ENCODE assay signal across 10 mouse cellular contexts in genomic region chr10:88604943-88605342, GRCm38 (mm10). TPM values are rescaled to one million over a fixed set of nuclear protein-coding genes. Genes with fewer than 3 reads are reported as not detected.
DNase-seq lines count a peak whose midpoint lies in the region; ATAC-seq and TF ChIP-seq lines count a peak whose summit lies in the region.
"Had no signal": no experiment of that assay in that cellular context is flagged by ENCODE, and none has a peak within 500 bp of the region (broad histone marks: within the 10 kb centered on the region; RNA-seq: fewer than 3 reads in every experiment).

Gene Mybpc1, minus strand, starts transcription at chr10:88605152.

- H3K36me3 ChIP-seq in heart, embryonic 11.5 days (ENCODE audit: control insufficient read depth, insufficient read depth, low read length): no peaks in the 10 kb centered on the region
- H3K36me3 ChIP-seq in ES-E14 (ENCODE audit: control insufficient read depth, insufficient read depth, low read length, poor library complexity, severe bottlenecking): no peaks in the 10 kb centered on the region
- H3K36me3 ChIP-seq in midbrain, embryonic 10.5 days: no peaks in the 10 kb centered on the region
- H3K36me3 ChIP-seq: stomach, embryonic 15.5 days had no signal

- H3K27me3 ChIP-seq in heart, embryonic 11.5 days (ENCODE audit: control insufficient read depth, insufficient read depth, low read length): no peaks in the 10 kb centered on the region
- no peaks in the 10 kb centered on the region; the same call in 1 of the 2 replicates for H3K27me3 ChIP-seq in midbrain, embryonic 10.5 days (ENCODE audit: low read depth, poor library complexity, severe bottlenecking)
- H3K27me3 ChIP-seq: stomach, embryonic 15.5 days had no signal

- no peak within 1 kb of the TSS for H3K27ac ChIP-seq in heart, embryonic 11.5 days (ENCODE audit: low read depth, low read length)
- no peak within 1 kb of the TSS for H3K27ac ChIP-seq in ES-E14 (ENCODE audit: insufficient read depth, low read depth, low read length, poor library complexity, severe bottlenecking)
- H3K27ac ChIP-seq in gastrocnemius, adult 2 months: peak within 1 kb of the TSS; percentile 85
- no peak within 1 kb of the TSS for H3K27ac ChIP-seq in midbrain, embryonic 10.5 days (replicated peaks)
- H3K27ac ChIP-seq: stomach, embryonic 15.5 days had no signal

- H3K9ac ChIP-seq in heart, embryonic 11.5 days (ENCODE audit: low read depth, low read length): no peak within 1 kb of the TSS
- no peak within 1 kb of the TSS for H3K9ac ChIP-seq in ES-E14 (ENCODE audit: insufficient read depth, low read depth, low read length, poor library complexity, severe bottlenecking)
- H3K9ac ChIP-seq: stomach, embryonic 15.5 days had no signal

- H3K9me3 ChIP-seq in heart, embryonic 11.5 days (replicated peaks; ENCODE audit: control insufficient read depth, low read length): no peaks in the 10 kb centered on the region
- H3K9me3 ChIP-seq in ES-E14 (ENCODE audit: control insufficient read depth, insufficient read depth, low read depth, low read length): no peaks in the 10 kb centered on the region
- H3K9me3 ChIP-seq in midbrain, embryonic 10.5 days (replicated peaks): no peaks in the 10 kb centered on the region
- H3K9me3 ChIP-seq: stomach, embryonic 15.5 days had no signal

- H3K4me3 ChIP-seq in heart, embryonic 11.5 days (ENCODE audit: low read depth, low read length): no peak within 1 kb of the TSS
- H3K4me3 ChIP-seq in ES-E14 (ENCODE audit: insufficient read depth in 1 of 2, low read depth in 1 of 2, low read length in 2 of 2, poor library complexity in 1 of 2, severe bottlenecking in 1 of 2): no peak within 1 kb of the TSS
- peak within 1 kb of the TSS; percentile 59 for H3K4me3 ChIP-seq in gastrocnemius, adult 2 months
- H3K4me3 ChIP-seq in midbrain, embryonic 10.5 days: no peak within 1 kb of the TSS
- H3K4me3 ChIP-seq: stomach, embryonic 15.5 days had no signal

- no peaks in the 10 kb centered on the region for H3K4me1 ChIP-seq in heart, embryonic 11.5 days (ENCODE audit: control insufficient read depth, insufficient read depth, low read length)
- no peaks in the 10 kb centered on the region for H3K4me1 ChIP-seq in ES-E14 (ENCODE audit: control insufficient read depth in 2 of 2, insufficient read depth in 2 of 2, low read length in 2 of 2, poor library complexity in 1 of 2)
- peaks cover 13% of the 10 kb centered on the region for H3K4me1 ChIP-seq in midbrain, embryonic 10.5 days
- H3K4me1 ChIP-seq: stomach, embryonic 15.5 days had no signal

- WGBS in heart, embryonic 11.5 days (ENCODE audit: insufficient replicate concordance): 35% methylated on average over 16 of the region's 16 CpGs
- 66% methylated on average over 16 of the region's 16 CpGs for WGBS in midbrain, embryonic 10.5 days

- in situ Hi-C loops in ES-E14 (cut with MboI; ENCODE audit: low sequenced_read_pairs in 2 of 2, unreplicated experiment in 2 of 2): no loop called here

- intact Hi-C loops in gastrocnemius, adult 2 months (cut with DNase I): loop anchor here (1.0 to 5.0 kb wide), 2 partner anchors 17 to 62 kb away; no protein-coding TSS in a partner anchor

- TF ChIP-seq CTCF in gastrocnemius, adult 2 months (IDR thresholded peaks at IDR 0.05): peak; percentile 10; the same call in 1 of the 2 replicates

- no peak for ATAC-seq in heart, embryonic 11.5 days (replicated peaks; ENCODE audit: insufficient number of reproducible peaks, low FRiP score, low TSS enrichment)
- ATAC-seq in CD4-positive, CD25-positive, alpha-beta regulatory T cell, adult 4 months: no peak

- DNase-seq in heart, adult 8-10 months (ENCODE audit: low spot score): no peak
- DNase-seq in ES-E14 (ENCODE audit: low read depth, low spot score): no peak
- peak; percentile 72 for DNase-seq in gastrocnemius, adult 2 months
- DNase-seq in midbrain, embryonic 10.5 days (ENCODE audit: low spot score): peak; percentile 14
- DNase-seq in spleen, postnatal 4 days (ENCODE audit: low spot score in 2 of 2): no peak
- DNase-seq in layer of hippocampus, postnatal 36 days: no peak

- H3K4me2 ChIP-seq in heart, embryonic 11.5 days: peak within 1 kb of the TSS; percentile 38
- H3K4me2 ChIP-seq: stomach, embryonic 15.5 days had no signal

TF ChIP-seq in ES-E14, 5 proteins besides CTCF, POLR2A, EP300 and RAD21:
- no peak for TF ChIP-seq CHD2 (IDR thresholded peaks at IDR 0.05; ENCODE audit: low read depth, low read length)
- no peak for TF ChIP-seq ZC3H11A (IDR thresholded peaks at IDR 0.05; ENCODE audit: borderline replicate concordance, low read depth, low read length)
- TF ChIP-seq ZNF384 (IDR thresholded peaks at IDR 0.05; ENCODE audit: low read depth, low read length): no peak
- TF ChIP-seq MAFK (IDR thresholded peaks at IDR 0.05; ENCODE audit: insufficient read depth, low read depth, low read length): 0 out of 2 replicates have a peak, but pooled peaks have one; percentile 13

RNA-seq across cellular contexts. Expression of gene Mybpc1, which starts in this region (rescaled TPM):
- 6.6 and 9.3 TPM in 2 replicates for polyA plus RNA-seq in heart, embryonic 11.5 days (2014; fragmentation: Nextera tagmentation; extraction: Ambion mirVana)
- total RNA-seq in heart, adult 8-10 months (2022): under 1 TPM; 0.31 to 0.72 (median 0.56) TPM
- total RNA-seq in ES-E14 (2012; rRNA removed): 0.69 and 1.7 TPM in 2 replicates
- total RNA-seq in gastrocnemius, adult 2 months (2021): 1,000 to 10,000 TPM in 1 of 2 experiments, 100 to 1,000 TPM in 1; 749 to 2,272 TPM
- 1.0 and 1.6 TPM in 2 replicates for polyA plus RNA-seq in midbrain, embryonic 10.5 days (2016; fragmentation: Nextera tagmentation; extraction: Ambion mirVana)
- not detected for polyA plus RNA-seq in CD4-positive, CD25-positive, alpha-beta regulatory T cell, adult 4 months (2017; shearing (Covaris generic))
- total RNA-seq in layer of hippocampus, postnatal 36 days (2021): 1 to 10 TPM; 1.0 to 1.5 TPM
- total RNA-seq: megakaryocyte, adult 5-6 weeks had no signal

Comparison
In these comparisons a context has a peak if more than half of its experiments do, and no peak if none do; other contexts are left out.
1. RNA of gene Mybpc1 (total RNA-seq): 749 to 2,272 TPM in gastrocnemius, adult 2 months; 0.69 to 1.7 TPM in ES-E14, 1.0 to 1.5 TPM in layer of hippocampus, postnatal 36 days and 0.31 to 0.72 TPM in heart, adult 8-10 months; every median in the first group is over 100 times any median in the second.
2. DNase-seq: peak in gastrocnemius, adult 2 months (single experiment) and midbrain, embryonic 10.5 days (single experiment); none in heart, adult 8-10 months (single experiment), ES-E14 (single experiment), spleen, postnatal 4 days (0 of 2) and layer of hippocampus, postnatal 36 days (0 of 2).